Mouse (Mus musculus) CH12.LX (cell line): ENCODE data around the gene Urgcp.

ENCODE experiments used
- EP300 ChIP-seq: IDR thresholded peaks from 2 replicates; pipeline ENCODE4 v1.6.1; 2011; ENCODE audit warnings: low read length, improper control_type of control experiment
- POLR2A ChIP-seq: IDR thresholded peaks from 2 replicates; pipeline ENCODE4 v1.6.1; 2011; ENCODE audit warnings: low read depth, mild to moderate bottlenecking, improper control_type of control experiment, low read length
- SIN3A ChIP-seq: IDR thresholded peaks from 2 replicates; pipeline ENCODE4 v1.6.1; 2012; ENCODE audit warnings: low read length, improper control_type of control experiment, inconsistent platforms
- ZC3H11A ChIP-seq: IDR thresholded peaks from 2 replicates; pipeline ENCODE4 v1.6.1; 2012; ENCODE audit warnings: low read depth, mild to moderate bottlenecking, inconsistent platforms, low read length, improper control_type of control experiment

- TF ChIP-seq EP300 (no peak), ZC3H11A (no peak), SIN3A (no peak), POLR2A (no peak)
Observed at GRCm38 (mm10) chr11:5684283-5684682, 77.9 kb downstream of the Urgcp start.
